Mouse (Mus musculus) midbrain, embryonic 11.5 days (tissue): ENCODE results near the gene Nprl3. TPM values are rescaled to one million over a fixed set of nuclear protein-coding genes. Genes with fewer than 3 reads are reported as not detected.

Experiments used
- ATAC-seq: fragments of 200-750 bp; cut with Nextera tagmentation; 2 replicates; pipeline ENCODE4 v1.8.0; 2017; ENCODE audit warnings: moderate TSS enrichment, moderate library complexity; ENCODE audit not compliant: low FRiP score
- DNase-seq: peaks from one replicate; pipeline ENCODE4 v3.0.0; 2015; ENCODE audit warnings: low spot score; ENCODE audit errors: missing footprints
- H3K27ac ChIP-seq: fragments of 300-500 bp; sonication (generic); 2 replicates; pipeline ENCODE4 v1.5.1; 2014; ENCODE audit warnings: low read depth, low read length
- H3K27me3 ChIP-seq: fragments of 300-500 bp; sonication (generic); 2 replicates; pipeline ENCODE4 v1.6.1; 2014; ENCODE audit warnings: mild to moderate bottlenecking, low read length, moderate library complexity, mixed read lengths; ENCODE audit not compliant: control insufficient read depth, insufficient read depth
- H3K36me3 ChIP-seq: fragments of 300-500 bp; sonication (generic); 2 replicates; pipeline ENCODE4 v1.6.1; 2014; ENCODE audit warnings: mild to moderate bottlenecking, low read length, moderate library complexity, mixed read lengths; ENCODE audit not compliant: control insufficient read depth, insufficient read depth
- H3K4me1 ChIP-seq: fragments of 300-500 bp; sonication (generic); 2 replicates; pipeline ENCODE4 v1.6.1; 2014; ENCODE audit warnings: low read length; ENCODE audit not compliant: control insufficient read depth, insufficient read depth
- H3K4me2 ChIP-seq: fragments of 300-500 bp; sonication (generic); 2 replicates; pipeline ENCODE4 v1.6.1; 2014; ENCODE audit warnings: mild to moderate bottlenecking, moderate library complexity
- H3K4me3 ChIP-seq: fragments of 300-500 bp; sonication (generic); 2 replicates; pipeline ENCODE4 v1.5.1; 2014; ENCODE audit warnings: low read depth, low read length
- H3K9ac ChIP-seq: fragments of 300-500 bp; sonication (generic); 2 replicates; pipeline ENCODE4 v1.6.1; 2014; ENCODE audit warnings: low read length
- H3K9me3 ChIP-seq: fragments of 300-500 bp; sonication (generic); 2 replicates; pipeline ENCODE4 v1.6.1; 2016; ENCODE audit warnings: low read length; ENCODE audit not compliant: control insufficient read depth
- WGBS: fragments of 180-500 bp; shearing (Covaris S2); extraction: QIAGEN DNeasy Blood & Tissue Kit; methylation state at CpG from one replicate; pipeline ENCODE4 v1.1.7; 2014; 5-methylcytosine and 5-hydroxymethylcytosine counted together
- polyA plus RNA-seq: library from polyadenylated mRNA; unstranded; fragments of >200 nt; fragmentation: Nextera tagmentation; extraction: Ambion mirVana; gene quantifications from 2 replicates; pipeline ENCODE4 v1.2.1, GENCODE M21; 2014

Nprl3 gene
- polyA plus RNA-seq, 1 experiment from 2014 or later: 28.3 TPM

DNA sequence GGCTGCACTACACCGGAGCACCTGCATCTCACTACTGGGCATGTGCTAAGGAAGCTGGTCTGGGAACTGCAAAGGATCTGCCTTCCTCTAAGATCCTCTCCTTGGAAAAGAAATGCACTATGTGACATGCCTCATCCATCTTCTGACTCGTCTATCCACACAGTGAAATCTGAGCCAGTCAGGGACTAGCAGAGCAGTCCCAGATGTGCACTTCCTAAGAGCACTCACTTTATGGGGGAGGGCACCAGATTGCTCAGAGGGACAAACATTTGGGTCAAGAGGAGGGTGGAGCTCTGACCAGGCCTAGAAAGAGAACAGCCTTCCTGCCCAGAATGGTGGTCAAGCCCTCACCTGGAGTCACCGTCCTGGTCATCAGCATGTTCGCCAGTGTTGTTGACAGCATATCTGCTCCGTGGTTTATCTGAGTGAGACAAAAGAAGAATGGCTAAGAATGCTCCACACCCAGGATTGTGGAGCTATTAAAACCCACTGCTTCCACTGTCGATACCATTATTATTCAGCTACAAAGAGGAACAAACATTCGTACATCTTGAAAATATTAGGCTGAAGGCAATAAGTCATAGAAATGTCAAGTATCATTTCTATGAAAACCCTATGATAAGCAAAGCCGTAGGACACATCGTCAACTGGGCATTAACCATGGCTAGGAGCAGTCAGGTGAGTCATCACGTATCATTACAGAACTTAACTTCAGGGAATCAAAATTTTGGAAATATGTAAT lies 4.7 kb downstream of the Nprl3 start:
- Histone ChIP-seq H3K27me3 (no peaks in the 10 kb centered on the region), H3K9me3 (no peaks in the 10 kb centered on the region), H3K9ac (no peak overlapping the region), H3K4me2 (no peak overlapping the region), H3K4me3 (no peak overlapping the region), H3K36me3 (peaks cover 5% of the 10 kb centered on the region; the same call in 1 of the 2 replicates), H3K4me1 (no peaks in the 10 kb centered on the region; the same call in none of the 2 replicates), H3K27ac (no peak overlapping the region)
- ATAC-seq: no peak
- no peak for DNase-seq
- WGBS: 94% methylated on average over 10 of the region's 10 CpGs

- Histone ChIP-seq H3K36me3 (peaks cover 3% of the 10 kb centered on the region; the same call in 1 of the 2 replicates), H3K9me3 (no peaks in the 10 kb centered on the region), H3K4me3 (no peak overlapping the region), H3K4me1 (no peaks in the 10 kb centered on the region), H3K4me2 (no peak overlapping the region), H3K9ac (no peak overlapping the region), H3K27ac (no peak overlapping the region), H3K27me3 (no peaks in the 10 kb centered on the region)
- no peak for DNase-seq
- 89% methylated on average over 3 of the region's 3 CpGs for WGBS
- ATAC-seq: no peak
These were observed 10.9 kb downstream of the Nprl3 start for GRCm38 (mm10) chr11:32256566-32256965.

DNA sequence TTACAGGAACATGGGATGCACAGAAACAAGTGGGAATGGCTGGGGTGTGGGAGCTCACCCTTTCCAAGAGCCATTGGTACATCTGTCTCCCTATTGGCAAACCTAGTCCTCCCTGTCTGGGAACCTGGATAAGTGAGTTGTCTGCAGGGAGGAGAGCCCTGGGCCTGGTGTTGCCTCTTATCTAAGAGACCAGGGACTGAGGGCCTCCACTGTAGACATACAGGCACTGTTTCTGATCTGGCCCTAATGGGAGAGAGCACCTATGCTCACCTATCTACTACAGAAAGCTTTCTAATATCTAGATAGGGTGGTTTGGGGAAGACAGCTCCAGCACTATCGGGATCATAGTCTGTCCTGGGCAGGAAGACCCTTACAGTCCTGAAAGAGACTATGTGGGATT lies 11.4 kb downstream of the Nprl3 start:
- no peak overlapping the region for H3K4me3 ChIP-seq
- no peak overlapping the region for H3K9ac ChIP-seq
- H3K36me3 ChIP-seq: peaks cover 3% of the 10 kb centered on the region; the same call in 1 of the 2 replicates
- H3K27me3 ChIP-seq: no peaks in the 10 kb centered on the region
- ATAC-seq (no peak), DNase-seq (no peak)
- H3K9me3 ChIP-seq: no peaks in the 10 kb centered on the region
- no peak overlapping the region for H3K4me2 ChIP-seq
- no peak overlapping the region for H3K27ac ChIP-seq
- H3K4me1 ChIP-seq: no peaks in the 10 kb centered on the region
- WGBS: 96% methylated on average over 1 of the region's 1 CpGs

DNA sequence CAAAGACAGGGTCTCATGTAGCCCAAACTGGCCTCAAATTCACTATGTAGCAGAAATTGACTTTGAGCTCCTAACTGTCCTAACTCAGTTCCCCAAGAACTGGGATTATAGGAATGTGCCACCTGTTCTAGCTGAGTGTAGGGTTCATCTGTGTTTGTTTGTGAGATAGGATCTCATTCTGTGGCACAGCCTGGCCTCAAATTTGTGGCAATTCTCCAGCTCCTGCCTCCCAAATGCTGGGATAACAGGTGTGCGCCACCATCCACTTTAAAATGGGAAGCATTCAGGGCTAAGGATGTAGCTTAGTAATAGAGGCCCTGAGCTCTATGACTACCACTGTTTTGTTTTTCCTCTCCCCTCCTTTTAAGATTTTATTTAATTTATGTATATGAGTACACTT lies 14.4 kb downstream of the Nprl3 start:
- H3K4me2 ChIP-seq: no peak overlapping the region
- H3K27me3 ChIP-seq: no peaks in the 10 kb centered on the region
- no peak overlapping the region for H3K9ac ChIP-seq
- ATAC-seq (no peak), DNase-seq (no peak)
- no peaks in the 10 kb centered on the region for H3K4me1 ChIP-seq
- 100% methylated on average over 1 of the region's 1 CpGs for WGBS
- H3K27ac ChIP-seq: no peak overlapping the region
- no peaks in the 10 kb centered on the region for H3K36me3 ChIP-seq
- H3K9me3 ChIP-seq: no peaks in the 10 kb centered on the region
- H3K4me3 ChIP-seq: no peak overlapping the region

GRCm38 (mm10) chr11:32250880-32251763 lies 16.4 kb downstream of the Nprl3 start:
- Histone ChIP-seq H3K4me1 (no peaks in the 10 kb centered on the region), H3K27me3 (no peaks in the 10 kb centered on the region), H3K36me3 (no peaks in the 10 kb centered on the region), H3K4me2 (no peak overlapping the region), H3K27ac (no peak overlapping the region), H3K4me3 (no peak overlapping the region), H3K9ac (no peak overlapping the region), H3K9me3 (no peaks in the 10 kb centered on the region)
- ATAC-seq: peak; percentile 38; the same call in 1 of the 2 replicates
- no peak for DNase-seq
- WGBS: 88% methylated on average over 8 of the region's 8 CpGs

- H3K9ac ChIP-seq: no peak overlapping the region
- WGBS: 90% methylated on average over 3 of the region's 3 CpGs
- no peaks in the 10 kb centered on the region for H3K9me3 ChIP-seq
- H3K27ac ChIP-seq: no peak overlapping the region
- H3K36me3 ChIP-seq: no peaks in the 10 kb centered on the region; the same call in 1 of the 2 replicates
- H3K27me3 ChIP-seq: no peaks in the 10 kb centered on the region
- H3K4me2 ChIP-seq: no peak overlapping the region
- no peak for ATAC-seq
- no peaks in the 10 kb centered on the region for H3K4me1 ChIP-seq
- no peak for DNase-seq
- H3K4me3 ChIP-seq: no peak overlapping the region
These were observed 19.2 kb downstream of the Nprl3 start for GRCm38 (mm10) chr11:32248350-32248749.

DNA sequence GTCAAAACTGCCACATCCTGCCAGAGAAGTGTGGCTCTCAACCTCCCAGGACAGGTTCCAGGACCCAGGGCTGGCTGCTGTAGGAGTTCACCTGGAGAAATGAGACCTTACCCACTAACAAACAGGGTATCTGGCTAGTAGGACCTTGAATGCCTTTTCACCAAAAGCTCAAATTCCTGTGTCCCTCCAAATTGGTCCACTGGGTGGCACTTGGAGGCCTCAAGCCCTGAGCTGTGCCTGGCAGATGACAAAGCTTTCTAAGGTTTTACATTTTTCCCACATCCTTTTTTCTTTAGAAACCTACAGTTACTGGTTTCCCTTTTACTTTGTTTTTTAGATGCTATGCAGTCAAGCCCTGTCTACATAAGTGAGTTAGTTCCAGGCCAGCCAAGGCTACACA lies 20.4 kb downstream of the Nprl3 start:
- Histone ChIP-seq H3K27me3 (no peaks in the 10 kb centered on the region), H3K4me3 (no peak overlapping the region), H3K4me1 (no peaks in the 10 kb centered on the region), H3K9ac (no peak overlapping the region), H3K4me2 (no peak overlapping the region), H3K36me3 (no peaks in the 10 kb centered on the region; the same call in 1 of the 2 replicates), H3K27ac (no peak overlapping the region), H3K9me3 (no peaks in the 10 kb centered on the region)
- DNase-seq: no peak
- ATAC-seq: no peak

DNA sequence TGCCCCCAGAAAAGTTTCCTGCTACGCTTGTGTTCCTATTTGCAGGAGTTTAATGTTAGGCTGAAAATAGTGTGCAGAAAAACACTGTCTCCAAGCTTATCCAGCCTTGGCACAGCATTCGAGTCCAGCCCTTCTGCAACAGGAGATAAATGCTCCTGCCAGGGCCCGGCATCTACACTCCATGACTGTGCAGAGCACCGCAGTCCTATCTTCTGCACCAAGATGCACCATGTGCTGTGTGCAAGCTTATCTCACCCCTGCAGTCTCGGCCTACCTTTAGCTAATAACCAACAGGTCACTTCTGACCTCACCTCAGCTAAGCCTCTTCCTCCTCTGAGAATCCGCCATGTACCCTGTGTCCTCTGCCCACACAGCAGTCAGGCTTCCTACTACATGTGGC lies 21.9 kb downstream of the Nprl3 start:
- no peaks in the 10 kb centered on the region for H3K9me3 ChIP-seq
- DNase-seq (no peak), ATAC-seq (no peak)
- no peaks in the 10 kb centered on the region for H3K27me3 ChIP-seq
- H3K9ac ChIP-seq: no peak overlapping the region
- WGBS: 92% methylated on average over 6 of the region's 6 CpGs
- H3K4me1 ChIP-seq: no peaks in the 10 kb centered on the region
- no peak overlapping the region for H3K4me3 ChIP-seq
- H3K4me2 ChIP-seq: no peak overlapping the region
- H3K27ac ChIP-seq: no peak overlapping the region
- no peaks in the 10 kb centered on the region; the same call in 1 of the 2 replicates for H3K36me3 ChIP-seq

DNA sequence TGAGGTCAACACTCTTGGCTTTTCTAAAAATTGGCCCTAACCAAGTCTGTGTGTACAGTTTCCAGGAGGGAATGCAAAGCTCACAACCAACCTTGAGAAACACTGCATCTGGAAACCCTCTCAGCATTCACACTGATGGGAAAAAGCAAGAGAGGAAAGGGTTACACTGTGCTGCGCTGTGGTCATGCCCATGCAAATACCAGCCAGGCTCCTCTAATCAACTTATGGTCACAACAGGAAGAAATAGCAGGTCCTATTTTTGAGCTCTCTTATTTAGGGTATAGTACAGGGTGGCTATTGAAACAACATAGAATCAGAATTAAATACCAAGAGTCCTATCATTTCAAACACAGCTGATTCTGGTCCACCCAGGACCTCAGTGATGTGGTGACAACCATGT lies 22.9 kb downstream of the Nprl3 start:
- H3K36me3 ChIP-seq: no peaks in the 10 kb centered on the region; the same call in 1 of the 2 replicates
- no peak overlapping the region for H3K4me3 ChIP-seq
- no peak for ATAC-seq
- peak; percentile 75 for DNase-seq
- no peaks in the 10 kb centered on the region for H3K27me3 ChIP-seq
- 94% methylated on average over 1 of the region's 1 CpGs for WGBS
- H3K27ac ChIP-seq: no peak overlapping the region
- H3K9me3 ChIP-seq: no peaks in the 10 kb centered on the region
- H3K4me1 ChIP-seq: no peaks in the 10 kb centered on the region
- no peak overlapping the region for H3K4me2 ChIP-seq
- no peak overlapping the region for H3K9ac ChIP-seq
